Mouse (Mus musculus) heart, postnatal 25 days (tissue): ENCODE measurements around the gene Cst13. TPM values are rescaled to one million over a fixed set of nuclear protein-coding genes. Genes with fewer than 3 reads are reported as not detected.

Experiments
- DNase-seq: peaks from one replicate; pipeline ENCODE4 v3.0.0; 2022; ENCODE audit warnings: low spot score
- intact Hi-C: fragments of 180-260 bp; cut with DNase I; formaldehyde crosslinking; loops from one replicate; pipeline ENCODE4 v1.15.1; 2025
- total RNA-seq, 2 experiments: library from RNA; stranded (reverse); gene quantifications; 2 replicates each; pipeline ENCODE4 v1.2.3; 2021

Gene Cst13
- total RNA-seq, 2 experiments from 2014 or later = not detected

DNA sequence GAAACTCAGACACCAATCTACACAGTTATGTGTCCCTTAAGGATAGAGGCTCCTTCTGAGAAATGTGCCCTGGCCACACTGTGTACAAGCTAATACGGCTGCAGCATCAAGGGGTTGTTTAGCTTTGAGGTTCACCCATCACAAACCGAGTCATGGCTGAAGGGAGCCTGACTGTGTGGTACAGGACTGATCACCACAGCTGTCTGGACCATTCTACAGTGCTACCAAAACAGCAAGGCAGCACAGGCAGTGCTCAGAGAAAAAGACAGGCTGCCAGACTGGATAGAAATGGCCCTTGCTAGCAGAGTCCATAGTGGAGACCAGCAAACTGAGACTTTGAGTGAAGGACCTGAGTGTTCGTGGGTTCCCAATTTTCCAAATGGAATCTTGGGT is 54.3 kb downstream of the Cst13 start:
- DNase-seq = no peak
- intact Hi-C loops = loop anchor here (2.0 kb wide), 2 partner anchors 17 to 27 kb away; no protein-coding TSS in a partner anchor

DNA sequence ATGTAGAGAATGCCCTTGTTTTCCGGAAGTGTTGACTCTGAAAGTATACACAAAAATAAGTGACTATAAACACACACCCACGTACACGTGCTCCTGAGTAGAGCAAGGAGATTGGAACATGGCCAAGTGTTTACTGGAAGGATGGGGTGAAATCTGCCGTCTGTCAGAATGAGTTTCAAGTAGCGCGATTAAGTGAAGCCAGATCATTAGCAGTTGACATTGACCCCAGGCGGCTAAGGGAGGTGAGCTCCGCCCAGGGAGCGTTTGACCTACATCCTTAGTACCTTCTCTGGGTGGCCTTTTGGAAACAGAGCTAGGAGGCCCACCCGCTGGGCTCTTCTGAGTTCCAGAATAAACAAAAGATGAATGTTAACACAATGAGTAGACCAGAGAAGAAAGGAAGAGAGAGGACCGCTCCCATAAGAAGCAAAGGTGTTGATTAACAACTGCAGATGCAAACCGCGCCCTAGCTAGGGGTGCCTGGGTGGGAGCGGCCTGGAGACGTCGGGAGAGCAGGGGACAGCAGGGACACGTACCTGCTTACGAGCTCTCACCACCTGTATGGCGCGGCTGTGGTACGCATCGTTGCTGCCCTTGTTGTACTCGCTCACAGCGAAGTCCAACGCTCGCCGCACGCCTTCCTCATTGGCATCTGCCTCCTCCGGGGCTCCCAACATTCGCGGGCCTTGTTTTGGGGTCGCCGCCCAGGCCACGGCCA is 54.9 kb downstream of the Cst13 start:
- DNase-seq = no peak
- intact Hi-C loops = loop anchor here (2.0 kb wide), 2 partner anchors 18 to 26 kb away; no protein-coding TSS in a partner anchor

- intact Hi-C loops = loop anchor here (2.0 kb wide), 2 partner anchors 19 to 25 kb away; no protein-coding TSS in a partner anchor
- peak; percentile 94 for DNase-seq
Observed at GRCm38 (mm10) chr2:148875335-148875811, 55.5 kb downstream of the Cst13 start, which contains the start of gene Cst3. TSS of gene Cst3 (minus strand) at chr2:148875692.

GRCm38 (mm10) chr2:148877016-148877770 is 57.3 kb downstream of the Cst13 start:
- DNase-seq = peak; percentile 38
- intact Hi-C loops = no loop called here

DNA sequence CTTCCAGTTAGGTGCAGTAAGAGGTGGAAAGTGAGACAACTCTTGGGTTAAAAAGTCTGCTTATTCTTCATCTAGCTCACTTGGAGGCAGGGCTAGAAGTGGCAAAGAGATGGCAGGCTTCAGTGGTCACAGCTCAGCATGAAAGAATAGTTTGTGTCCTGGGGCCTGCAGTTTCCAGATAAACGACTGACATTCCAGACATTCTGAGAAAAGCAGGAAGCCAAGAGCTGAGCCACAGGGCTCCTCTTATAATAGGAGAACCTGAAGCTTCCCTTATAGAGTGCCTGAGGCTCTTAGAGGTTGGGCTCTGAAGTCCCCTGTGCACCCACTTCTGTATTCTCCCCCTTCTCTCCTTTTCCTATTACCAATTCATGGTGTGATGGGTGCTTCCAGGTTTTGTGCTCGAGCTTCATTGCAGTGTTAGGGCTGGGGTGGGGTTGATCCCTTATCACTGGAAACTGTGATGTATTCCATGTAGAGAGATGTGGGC is 58.8 kb downstream of the Cst13 start:
- DNase-seq = no peak
- intact Hi-C loops = no loop called here

- peak; percentile 54 for DNase-seq
- intact Hi-C loops = no loop called here
Observed at GRCm38 (mm10) chr2:148879199-148879598, 59.3 kb downstream of the Cst13 start.

Other genes starting within 250 kb of the Cst13 start
- gene Nxt1, start 147.5 kb upstream of the Cst13 start, total RNA-seq = 1 to 10 TPM; 6.3 to 7.3 TPM
- 10 to 100 TPM; 18.1 to 24.2 TPM for gene Gzf1, start 139.1 kb upstream of the Cst13 start, total RNA-seq
- gene Napb, start 87.6 kb upstream of the Cst13 start, total RNA-seq = 1 to 10 TPM; 1.3 to 1.4 TPM
- gene Cstl1, start 69.7 kb upstream of the Cst13 start, total RNA-seq = not detected
- gene Cst11, start 48.6 kb upstream of the Cst13 start, total RNA-seq = not detected
- gene 8030411F24Rik, start 38.1 kb upstream of the Cst13 start, total RNA-seq = not detected
- gene Cst12, start 30.7 kb upstream of the Cst13 start, total RNA-seq = 1 to 10 TPM in 1 of 2 experiments, under 1 TPM in 1; 0.52 to 2.1 TPM
- not detected for gene Cst8, start 21.3 kb upstream of the Cst13 start, total RNA-seq
- gene Cst9, start 15.1 kb downstream of the Cst13 start, total RNA-seq = 1 to 10 TPM; 1.3 to 1.8 TPM
- under 1 TPM; 0.49 to 0.95 TPM for gene 9230104L09Rik, start 45.0 kb downstream of the Cst13 start, total RNA-seq
- 1,000 to 10,000 TPM in 1 of 2 experiments, 100 to 1,000 TPM in 1; 940 to 1,010 TPM for gene Cst3, start 55.6 kb downstream of the Cst13 start, total RNA-seq
- gene Gm1330, start 183.2 kb downstream of the Cst13 start, total RNA-seq = not detected
- not detected for gene Gm10750, start 197.2 kb downstream of the Cst13 start, total RNA-seq